Mouse (Mus musculus): ENCODE measurements around the gene Prkaa2. TPM values are rescaled to one million over a fixed set of nuclear protein-coding genes. Genes with fewer than 3 reads are reported as not detected.

Prkaa2 gene
- not detected for polyA plus RNA-seq (2017; shearing (Covaris generic))

- ATAC-seq: no peak
These were observed at the start of gene Prkaa2 for GRCm38 (mm10) chr4:105109199-105109989. Gene Prkaa2, minus strand, starts transcription at chr4:105109890.

- no peak for ATAC-seq
These were observed 49.8 kb upstream of the Prkaa2 start for GRCm38 (mm10) chr4:105159531-105159870.

- no peak for ATAC-seq
These were observed 49.2 kb upstream of the Prkaa2 start for GRCm38 (mm10) chr4:105158651-105159530.

- ATAC-seq: no peak
These were observed 48.5 kb upstream of the Prkaa2 start for GRCm38 (mm10) chr4:105158169-105158555.

GRCm38 (mm10) chr4:105157276-105158168 lies 47.8 kb upstream of the Prkaa2 start, which contains the start of gene Plpp3:
Gene Plpp3, plus strand, starts transcription at chr4:105157347.
- ATAC-seq: no peak

- ATAC-seq: no peak
These were observed 47.2 kb upstream of the Prkaa2 start for GRCm38 (mm10) chr4:105156955-105157275.

- ATAC-seq: no peak
These were observed 46.6 kb upstream of the Prkaa2 start for GRCm38 (mm10) chr4:105156281-105156680.

- no peak for ATAC-seq
These were observed 43.5 kb upstream of the Prkaa2 start for GRCm38 (mm10) chr4:105153227-105153626.

- ATAC-seq: no peak
These were observed 42.4 kb upstream of the Prkaa2 start for GRCm38 (mm10) chr4:105151911-105152690.

- ATAC-seq: no peak
These were observed 39.8 kb upstream of the Prkaa2 start for GRCm38 (mm10) chr4:105149492-105149891.

- ATAC-seq: no peak
These were observed 23.8 kb upstream of the Prkaa2 start for GRCm38 (mm10) chr4:105133350-105134050.

- ATAC-seq: no peak
These were observed 22.1 kb upstream of the Prkaa2 start for GRCm38 (mm10) chr4:105131756-105132314.

- ATAC-seq: no peak
These were observed 19.5 kb upstream of the Prkaa2 start for GRCm38 (mm10) chr4:105129212-105129611.

GRCm38 (mm10) chr4:105122429-105122828 lies 12.7 kb upstream of the Prkaa2 start:
- ATAC-seq: no peak

- ATAC-seq: no peak
These were observed 11.4 kb upstream of the Prkaa2 start for GRCm38 (mm10) chr4:105121081-105121480.

GRCm38 (mm10) chr4:105113468-105113867 lies 3.8 kb upstream of the Prkaa2 start:
- no peak for ATAC-seq

- no peak for ATAC-seq
These were observed 3.4 kb upstream of the Prkaa2 start for GRCm38 (mm10) chr4:105113042-105113441.

- ATAC-seq: no peak
These were observed 2.1 kb upstream of the Prkaa2 start for GRCm38 (mm10) chr4:105111770-105112169.

GRCm38 (mm10) chr4:105110684-105111035 lies 970 bp upstream of the Prkaa2 start:
- ATAC-seq: no peak

GRCm38 (mm10) chr4:105109990-105110683 lies 447 bp upstream of the Prkaa2 start:
- ATAC-seq: no peak

Data from CD4-positive, CD25-positive, alpha-beta regulatory T cell, adult 4 months (primary cell).